Mouse (Mus musculus): ENCODE results near the gene Fam47e.

DNA sequence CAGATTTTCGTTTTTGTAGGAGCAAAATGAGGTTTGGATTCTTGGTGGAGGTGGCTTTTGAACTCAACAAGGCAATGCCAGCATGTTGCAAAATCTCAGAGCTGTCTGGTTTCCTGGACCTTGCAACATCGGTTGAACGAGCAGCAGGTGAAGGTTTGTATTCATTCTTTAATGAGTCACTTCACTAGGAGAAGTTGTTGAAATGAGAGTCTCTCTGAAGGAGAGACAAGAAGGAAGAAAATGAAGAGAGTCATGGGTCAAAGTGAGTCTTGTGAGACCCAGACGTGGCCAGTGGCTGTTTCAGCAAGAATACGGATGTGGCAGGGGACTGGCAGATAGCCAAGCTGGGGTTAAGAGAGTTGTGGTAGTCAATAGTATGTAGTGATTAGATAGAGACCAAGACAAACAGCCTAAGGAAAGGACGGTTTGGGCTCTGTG lies 30.0 kb upstream of the Fam47e start:
- TF ChIP-seq EP300 (IDR thresholded peaks at IDR 0.05; ENCODE audit: low read length) = no peak
- TF ChIP-seq ZC3H11A (IDR thresholded peaks at IDR 0.05; ENCODE audit: low read depth, low read length) = no peak
- no peak for TF ChIP-seq ZNF384 (IDR thresholded peaks at IDR 0.05; ENCODE audit: low read depth, low read length)
- no peak for TF ChIP-seq NRF1 (IDR thresholded peaks at IDR 0.05; ENCODE audit: low read depth, low read length)
- no peak for TF ChIP-seq CHD2 (IDR thresholded peaks at IDR 0.05; ENCODE audit: low read length)
